Mouse (Mus musculus) liver, embryonic 14.5 days (tissue): ENCODE measurements around the gene Sema5a.

Source experiments
- CTCF ChIP-seq: IDR thresholded peaks from 2 replicates; pipeline ENCODE4 v1.5.1; 2016; ENCODE audit warnings: antibody characterized with exemption, low read depth, control low read depth
- EP300 ChIP-seq: IDR thresholded peaks from 2 replicates; pipeline ENCODE4 v1.6.1; 2016; ENCODE audit warnings: antibody characterized with exemption, low read depth

DNA sequence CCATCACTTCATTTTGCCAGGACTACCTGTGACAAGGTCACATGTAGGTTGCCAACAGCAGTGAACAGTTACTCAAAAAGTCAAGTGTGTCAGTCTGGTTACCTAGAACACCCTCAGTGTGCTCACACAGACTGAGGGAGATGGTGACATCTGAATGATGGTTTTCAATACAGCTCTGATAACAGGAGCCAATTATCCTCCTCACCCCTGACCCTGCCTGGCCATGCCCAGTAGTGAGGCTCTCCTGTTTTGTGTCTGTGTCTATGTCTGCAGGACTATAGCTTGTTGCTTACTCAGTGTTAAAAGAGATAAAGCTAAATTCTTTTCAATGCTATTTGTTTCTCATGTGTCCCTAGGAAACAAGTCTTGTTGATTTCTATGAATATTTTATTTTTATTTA, 236.1 kb downstream of the Sema5a start:
- TF ChIP-seq CTCF = no peak
- TF ChIP-seq EP300 = no peak
